Mouse (Mus musculus) MN1 (cell line): Measurements from ENCODE around the gene Gm12166.

Experiments used
- DNase-seq: peaks from one replicate; pipeline ENCODE4 v3.0.0-alpha.2; 2016; ENCODE audit warnings: low spot score

The Gm12166 gene

DNA sequence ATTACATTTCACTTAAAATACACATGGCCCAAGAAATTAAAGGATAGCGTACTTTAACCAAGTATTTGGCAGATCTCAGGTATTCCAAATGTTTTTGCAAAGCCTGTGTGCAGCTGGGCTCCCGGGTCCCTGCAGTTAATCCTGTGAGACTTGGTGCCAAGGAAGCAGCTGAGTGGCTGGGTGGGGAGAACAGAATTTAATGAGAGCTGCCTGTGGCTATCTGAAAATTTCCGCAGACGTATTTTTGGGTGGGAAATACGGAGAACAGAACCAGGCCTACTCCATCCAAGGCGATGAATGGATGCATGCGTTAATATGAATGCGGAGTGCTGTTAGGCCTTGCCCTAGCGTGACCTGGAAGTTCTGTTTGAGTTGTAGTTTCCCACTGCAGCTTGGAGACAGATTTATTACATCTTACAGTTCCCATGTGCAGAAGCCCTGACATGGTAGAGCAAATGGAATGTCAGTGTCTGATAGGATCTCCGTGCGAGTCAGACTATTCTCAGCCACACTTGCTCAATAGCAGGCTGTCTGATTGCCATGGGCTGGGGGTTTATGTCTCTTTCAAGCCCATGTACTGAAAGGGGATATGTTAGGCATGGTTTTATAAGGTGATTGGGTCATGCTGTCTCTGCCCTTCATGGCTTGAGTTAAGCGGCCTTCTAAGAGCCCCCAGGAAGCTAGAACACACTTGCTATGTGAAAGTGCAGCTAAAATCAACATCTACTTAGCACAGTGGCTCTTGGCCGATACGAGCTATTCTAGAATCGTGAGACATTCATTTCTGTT is 21.1 kb upstream of the Gm12166 start:
- no peak for DNase-seq

DNA sequence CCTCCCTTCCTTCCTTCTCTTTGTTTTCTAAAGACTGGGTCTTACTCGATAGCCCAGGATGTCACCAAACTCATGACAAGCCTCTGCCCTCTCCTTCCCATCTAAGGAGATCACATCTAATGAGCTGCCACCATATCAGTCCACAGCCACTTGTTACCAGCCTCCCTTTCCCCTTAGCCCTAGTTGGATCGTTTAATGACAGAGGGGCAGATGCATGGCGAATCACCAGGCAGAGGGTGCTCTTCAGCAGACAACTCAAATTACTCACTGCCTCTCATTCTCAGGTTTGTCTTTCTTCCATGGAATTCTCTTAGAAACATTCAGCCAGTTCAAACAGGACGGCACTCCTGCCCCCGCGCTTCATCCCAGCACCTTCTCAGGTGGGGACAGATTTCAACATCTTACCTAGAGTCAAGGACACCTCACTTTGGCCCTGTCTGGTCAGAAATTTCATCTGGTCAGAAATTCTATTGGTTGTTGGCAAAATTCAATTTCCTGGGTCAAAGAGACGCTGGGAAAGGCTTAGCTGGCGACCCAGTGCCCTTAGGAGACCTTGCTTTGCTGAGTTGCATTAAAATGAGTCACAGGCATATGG is 20.4 kb upstream of the Gm12166 start:
- DNase-seq: no peak

DNA sequence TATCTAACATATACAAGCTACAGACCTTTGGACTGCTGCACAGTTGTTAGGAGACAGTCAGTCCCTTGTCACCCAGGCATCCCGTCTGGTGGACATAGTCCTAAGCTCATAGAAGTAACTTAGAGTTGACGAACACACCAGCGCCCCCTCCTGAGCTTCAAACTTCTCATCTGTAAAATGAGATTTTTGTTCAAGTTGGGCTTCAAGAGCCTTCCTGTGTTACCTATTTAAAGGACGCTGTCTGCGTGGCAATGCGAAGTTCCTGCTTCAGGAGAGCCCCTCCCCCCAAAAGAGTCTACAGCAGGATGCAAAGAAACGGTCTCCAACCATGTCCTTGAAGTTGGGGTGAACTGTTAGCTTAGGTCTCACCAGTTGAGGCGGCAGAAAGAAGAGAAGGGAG is 18.7 kb upstream of the Gm12166 start:
- DNase-seq: no peak

DNA sequence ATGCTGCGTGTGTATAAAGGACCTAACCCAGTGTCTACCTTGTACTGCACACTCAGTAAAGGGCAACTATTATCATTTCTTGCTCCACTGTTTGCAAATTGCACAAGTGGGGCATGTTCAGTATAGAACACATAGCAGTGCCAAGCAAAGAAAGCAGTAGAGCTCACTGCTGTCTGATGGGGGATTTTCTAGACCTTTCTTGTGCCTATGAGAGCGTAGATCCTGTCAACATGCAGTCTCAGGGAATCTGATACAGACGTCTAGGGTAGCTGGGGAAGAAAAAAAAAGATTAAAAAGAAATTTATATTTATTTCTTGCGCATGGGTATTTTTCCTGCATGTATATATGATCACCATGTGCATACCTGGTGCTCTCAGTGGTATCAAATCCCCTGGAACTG is 18.0 kb upstream of the Gm12166 start:
- DNase-seq: no peak

DNA sequence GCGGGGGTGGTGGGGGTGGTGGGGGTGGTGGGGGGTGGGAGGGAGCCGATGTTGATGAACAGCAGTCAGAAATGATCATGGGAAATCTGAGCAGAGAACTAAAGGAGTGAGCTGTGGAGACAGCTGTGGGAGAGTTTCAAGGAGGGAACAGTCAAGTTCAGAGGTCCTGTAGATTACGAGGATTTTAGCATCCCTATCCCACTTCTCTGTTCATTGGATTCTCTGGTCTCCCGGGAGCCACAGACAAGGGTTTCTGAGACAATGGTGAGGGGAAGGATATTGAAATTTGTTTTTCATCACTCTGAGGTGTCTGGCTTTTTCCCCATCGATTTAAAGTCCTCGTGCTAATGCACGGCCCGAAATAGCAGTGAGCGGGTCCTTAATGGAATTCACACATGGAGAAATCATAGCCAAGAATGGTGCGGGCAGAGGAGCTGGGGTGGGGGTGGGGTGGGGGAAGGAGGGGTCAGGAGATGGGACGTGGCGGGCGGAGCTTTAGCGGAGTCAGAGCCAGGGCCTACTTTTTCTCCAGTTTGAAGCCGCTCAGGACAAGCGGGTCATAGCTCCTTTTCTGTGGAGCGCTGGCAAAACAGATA is 17.4 kb upstream of the Gm12166 start:
- DNase-seq: no peak

DNA sequence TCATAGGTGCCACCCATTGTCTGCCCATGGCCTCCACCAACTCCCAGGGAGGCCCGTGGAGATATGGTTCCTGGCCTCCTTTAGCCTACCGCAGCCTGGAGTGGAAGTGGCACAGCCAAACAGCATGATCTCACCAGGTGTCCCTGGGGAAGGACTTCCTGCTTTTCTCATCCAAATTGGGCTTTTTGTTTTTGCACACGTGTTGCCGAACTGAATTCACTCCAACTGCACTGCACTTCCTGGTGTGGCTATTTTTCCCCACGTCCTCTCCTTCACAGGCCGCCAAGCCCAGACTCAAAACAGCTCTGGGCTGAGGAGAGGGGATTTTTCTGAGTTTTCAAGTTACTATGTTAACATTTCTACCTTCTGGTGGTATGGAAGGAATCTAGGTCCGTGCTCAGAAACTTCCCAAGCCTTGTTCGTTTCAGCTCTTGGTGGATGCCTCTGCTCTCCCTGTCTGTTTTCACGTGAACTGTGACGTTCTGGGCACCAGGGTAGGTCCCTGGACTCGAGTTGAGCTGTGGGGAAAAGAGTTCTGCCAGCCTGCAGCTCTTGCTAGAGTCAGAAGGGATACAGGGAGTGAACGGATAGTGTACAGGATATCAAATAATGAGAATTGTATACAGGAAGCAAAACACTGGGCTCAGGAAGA is 16.8 kb upstream of the Gm12166 start:
- no peak for DNase-seq

DNA sequence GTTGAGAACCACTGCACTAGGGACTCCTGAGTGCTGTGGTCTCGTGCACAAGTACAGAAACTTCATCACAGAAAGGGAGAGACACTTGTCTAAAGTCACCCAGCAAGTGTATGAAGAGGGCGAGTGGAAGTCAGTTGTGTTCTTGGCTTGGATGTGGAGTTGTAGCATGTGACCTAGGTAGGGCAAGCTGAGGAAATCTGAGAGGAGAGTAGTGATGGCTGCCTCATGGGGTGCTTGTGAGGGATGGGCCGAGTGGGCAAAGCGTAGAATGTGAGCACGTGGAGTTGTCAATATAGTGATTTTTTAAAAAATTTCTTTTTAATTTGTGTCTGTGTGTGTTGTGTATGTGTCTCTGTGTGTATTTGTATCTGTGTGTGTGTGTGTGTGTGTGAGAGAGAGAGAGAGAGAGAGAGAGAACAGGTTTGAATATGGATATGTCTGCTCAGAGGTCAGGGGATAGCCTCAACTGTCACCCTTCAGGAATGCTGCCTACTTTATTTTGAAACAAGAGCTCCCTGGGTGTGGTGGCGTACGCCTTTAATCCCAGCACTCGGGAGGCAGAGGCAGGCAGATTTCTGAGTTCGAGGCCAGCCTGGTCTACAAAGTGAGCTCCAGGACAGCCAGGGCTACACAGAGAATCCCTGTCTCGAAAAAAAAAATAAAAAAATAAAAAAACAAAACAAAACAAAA is 15.4 kb upstream of the Gm12166 start:
- no peak for DNase-seq

DNA sequence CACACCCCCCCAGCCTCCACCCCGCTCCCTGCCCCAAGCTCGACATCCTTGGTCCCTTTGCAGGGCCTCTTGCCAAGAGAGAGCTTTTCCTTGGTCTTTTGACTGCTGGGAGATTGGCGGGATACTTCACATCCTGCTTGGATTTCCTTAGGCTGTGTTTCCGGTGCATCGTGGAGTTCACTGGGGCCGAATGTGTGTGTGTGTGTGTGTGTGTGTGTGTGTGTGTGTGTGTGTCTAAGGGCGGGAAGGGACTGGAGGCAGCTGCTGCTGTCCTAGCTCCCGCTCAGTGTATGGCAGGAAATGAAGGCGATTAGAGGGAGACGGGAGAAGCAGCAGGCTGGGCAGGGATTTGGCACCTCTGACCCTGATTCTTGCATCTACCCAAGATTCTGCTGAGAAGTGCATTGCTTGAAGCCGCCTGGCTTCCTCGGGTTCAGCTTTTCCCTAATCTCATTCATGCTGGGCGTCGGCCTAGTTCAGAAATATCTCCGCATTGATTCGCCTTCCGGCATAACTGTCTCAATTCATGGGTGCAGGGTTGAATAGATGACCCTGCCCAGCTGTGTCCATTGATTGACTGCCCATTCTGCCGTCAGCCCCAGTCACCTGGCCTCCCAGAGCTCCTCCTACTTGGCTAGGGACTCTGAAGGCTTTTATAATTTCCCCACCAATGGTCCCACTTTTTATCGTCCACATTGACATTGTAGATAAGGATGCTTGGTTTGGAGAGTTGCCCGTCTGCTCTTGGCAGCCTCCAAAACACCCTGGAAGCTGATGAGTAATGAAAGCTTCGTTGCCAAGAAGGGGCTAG is 13.3 kb upstream of the Gm12166 start:
- DNase-seq: no peak

DNA sequence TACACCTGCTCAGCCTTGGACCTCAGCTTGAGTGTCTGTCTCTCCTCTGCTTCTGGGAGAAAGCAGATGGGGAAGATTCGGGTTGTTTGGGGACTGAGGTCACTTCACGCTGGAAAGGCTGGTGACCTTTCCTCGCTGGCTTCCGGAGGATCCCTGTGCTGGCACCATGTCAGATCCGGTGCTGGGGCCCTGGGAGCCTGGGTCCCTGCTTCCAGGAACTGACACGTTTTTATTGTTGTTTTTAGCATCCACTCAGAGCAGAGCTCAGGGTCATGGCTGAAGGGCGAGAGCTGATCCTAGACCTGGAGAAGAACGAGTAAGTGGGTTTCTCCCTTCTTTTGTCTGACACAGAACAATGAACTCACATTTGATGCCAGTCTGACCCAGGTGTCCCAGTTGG is 12.6 kb upstream of the Gm12166 start:
- DNase-seq: no peak

DNA sequence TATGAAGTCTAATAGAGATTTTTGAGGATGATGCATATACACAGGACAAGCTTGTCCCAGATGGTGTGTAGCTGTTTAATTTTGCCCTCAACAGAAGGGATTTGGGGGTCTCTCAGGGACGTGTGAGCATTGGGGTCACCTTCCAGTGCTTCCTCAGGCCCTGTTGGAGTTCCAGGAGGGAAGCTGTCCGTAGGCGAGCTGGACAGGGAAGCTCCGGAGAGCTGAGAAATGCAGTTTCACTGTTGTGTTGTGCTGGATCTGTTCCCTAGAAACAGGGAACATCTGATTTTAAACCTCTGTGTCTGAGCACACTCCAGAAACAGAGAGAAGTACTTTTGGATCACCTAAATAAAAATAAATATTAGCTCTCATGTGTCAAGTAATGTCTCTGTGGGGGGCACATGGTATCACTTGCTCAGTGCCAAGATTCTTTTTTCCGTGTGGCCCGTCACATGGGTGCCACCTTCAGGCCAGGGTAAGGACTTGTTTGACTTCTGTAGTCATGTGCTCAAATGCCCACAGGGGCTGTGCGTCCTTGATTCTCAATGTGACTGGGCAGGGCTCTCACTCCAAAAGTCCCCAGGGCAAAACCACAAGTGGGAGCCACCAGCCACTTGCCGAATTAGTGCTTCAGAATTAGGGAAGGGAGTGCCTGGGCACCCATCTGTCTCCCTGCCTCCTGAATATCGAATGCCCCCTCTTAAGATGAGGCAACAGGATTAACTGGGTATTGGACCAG is 11.0 kb upstream of the Gm12166 start:
- DNase-seq: no peak

DNA sequence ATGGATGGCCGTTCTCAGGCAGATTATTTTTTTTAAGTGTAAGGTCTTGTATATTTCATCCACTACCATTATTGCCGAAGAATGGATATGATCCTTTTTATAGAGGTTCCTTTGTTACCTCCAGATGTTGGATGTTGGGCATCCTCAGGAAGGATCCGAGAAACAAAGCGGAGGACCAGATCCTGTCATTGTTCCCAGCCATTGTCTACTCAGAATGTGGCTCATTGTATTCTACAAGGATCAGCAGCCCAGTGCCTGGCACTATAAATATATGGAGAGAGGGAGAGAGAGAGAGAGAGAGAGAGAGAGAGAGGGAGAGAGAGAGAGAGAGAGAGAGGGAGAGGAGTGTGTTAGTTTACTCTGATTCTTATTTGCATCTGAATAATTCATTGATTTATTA is 10.4 kb upstream of the Gm12166 start:
- DNase-seq: no peak

DNA sequence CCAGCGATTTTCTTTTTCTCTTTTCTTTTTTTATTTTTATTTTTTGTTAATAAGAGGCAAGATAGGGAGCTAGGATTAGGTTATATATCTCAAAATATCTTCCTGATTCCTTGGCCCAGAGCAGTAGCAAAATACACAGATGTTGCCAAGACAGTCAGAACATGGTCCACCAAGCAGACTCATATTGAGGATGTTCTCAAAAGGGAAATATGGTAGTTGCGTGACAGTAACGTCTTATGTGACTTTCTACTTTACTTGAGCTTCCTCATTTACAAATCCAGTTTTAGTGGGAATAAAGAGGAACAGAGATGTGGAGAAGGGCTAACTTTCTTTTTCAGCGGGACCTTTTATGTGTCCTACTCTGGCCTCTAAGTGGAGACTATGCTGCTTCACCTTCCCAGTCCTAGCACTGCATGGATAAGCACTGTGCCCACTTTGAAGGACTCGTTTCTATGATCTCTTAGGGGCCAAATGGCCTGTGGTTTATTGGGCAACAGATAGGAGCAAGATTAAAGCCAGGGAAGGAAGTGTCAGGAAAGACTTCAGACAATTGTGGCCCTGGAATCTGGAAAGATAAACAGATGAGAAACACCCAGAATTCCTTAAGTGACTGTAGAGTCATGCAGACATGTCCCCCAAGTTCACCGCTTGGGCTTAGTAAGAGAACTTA is 9.8 kb upstream of the Gm12166 start:
- no peak for DNase-seq

DNA sequence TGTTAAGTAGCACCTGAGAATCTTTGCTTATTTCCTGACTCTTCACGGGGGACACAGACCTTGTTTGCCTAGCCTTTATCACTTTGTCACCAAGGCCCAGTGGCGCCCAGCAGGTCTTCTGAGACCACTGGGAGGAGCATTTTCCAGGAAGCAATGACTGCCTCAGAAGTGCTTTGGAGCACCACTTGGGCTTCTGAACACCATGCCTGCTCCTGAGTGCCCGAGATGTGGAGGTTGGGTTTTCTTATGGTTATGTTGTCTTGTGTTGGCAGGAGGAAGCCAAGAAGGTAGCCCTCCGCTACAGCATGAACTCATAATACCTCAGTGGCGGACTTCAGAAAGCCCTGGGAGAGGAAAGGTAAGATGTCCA is 8.5 kb upstream of the Gm12166 start:
- no peak for DNase-seq

DNA sequence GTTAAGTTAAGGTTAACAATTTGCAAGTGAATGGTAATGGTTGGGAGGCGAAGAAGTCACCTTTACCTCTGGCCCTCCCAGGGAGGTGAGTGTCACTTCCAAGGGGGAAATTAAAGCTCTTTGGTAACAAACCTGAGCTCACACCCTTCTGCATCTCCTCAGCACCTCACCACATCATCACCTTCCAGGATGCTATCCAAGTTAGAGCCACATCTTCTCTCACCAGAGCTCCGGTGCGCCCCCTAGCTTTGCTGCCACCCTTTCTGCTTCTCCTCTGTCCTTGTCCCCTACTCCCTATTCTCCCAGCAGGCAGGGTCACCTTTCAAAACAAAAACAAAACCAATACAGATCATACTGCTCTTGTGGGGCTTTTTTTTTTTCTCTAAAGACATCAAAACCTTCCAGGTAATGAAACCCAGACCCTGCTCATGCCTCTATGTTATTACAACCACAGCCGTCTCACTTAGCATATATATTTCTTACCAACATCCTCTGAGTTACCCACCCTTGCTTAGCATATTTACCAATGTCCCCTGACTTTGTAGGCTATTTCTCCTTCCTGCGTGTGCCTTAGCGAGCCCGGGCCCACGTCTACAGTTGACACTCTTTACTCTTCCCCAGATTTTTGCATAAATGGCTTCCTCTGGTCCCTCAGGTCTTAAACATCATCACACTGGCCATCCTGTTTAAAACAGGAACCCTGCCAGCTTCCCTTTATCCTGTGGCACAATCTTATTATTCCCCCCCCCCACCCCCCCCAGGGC is 7.9 kb upstream of the Gm12166 start:
- no peak for DNase-seq

DNA sequence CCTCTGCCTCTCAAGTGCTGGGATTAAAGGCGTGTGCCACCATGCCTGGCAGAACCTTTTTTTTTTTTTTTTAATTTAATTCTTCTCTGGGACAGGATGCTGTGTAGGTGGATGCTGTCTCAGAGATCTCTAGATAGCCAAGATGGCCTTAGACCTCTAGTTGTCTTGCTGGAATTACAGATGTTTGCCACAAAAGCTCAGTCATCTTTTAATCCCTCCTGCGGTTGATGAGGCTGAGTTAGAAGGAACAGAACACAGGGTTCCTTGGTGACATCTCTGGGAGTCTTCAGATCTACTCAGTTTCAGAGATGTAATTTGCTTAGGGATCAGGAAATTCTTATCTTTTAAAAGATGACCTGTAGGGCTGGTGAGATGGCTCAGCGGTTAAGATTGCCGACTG is 6.8 kb upstream of the Gm12166 start:
- no peak for DNase-seq

DNA sequence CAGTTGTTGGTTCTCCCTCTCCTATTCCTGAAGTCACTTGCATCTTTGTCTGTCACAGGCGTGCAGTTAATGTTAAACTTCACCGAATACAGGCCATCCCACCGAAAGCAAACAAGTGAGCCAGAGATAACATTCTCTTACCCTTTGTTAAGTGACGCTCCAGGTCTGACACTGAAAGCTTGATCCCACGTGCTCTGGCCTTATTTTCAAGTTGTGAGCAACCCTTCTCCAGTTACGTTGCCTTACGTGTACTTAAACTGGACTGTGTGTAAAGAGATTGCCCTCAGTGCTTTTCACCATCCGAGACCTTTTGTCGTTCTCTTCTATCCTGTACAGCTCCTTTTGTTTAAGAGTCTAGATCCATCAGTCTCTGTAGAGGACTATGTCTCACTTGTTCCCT is 5.9 kb upstream of the Gm12166 start:
- no peak for DNase-seq

DNA sequence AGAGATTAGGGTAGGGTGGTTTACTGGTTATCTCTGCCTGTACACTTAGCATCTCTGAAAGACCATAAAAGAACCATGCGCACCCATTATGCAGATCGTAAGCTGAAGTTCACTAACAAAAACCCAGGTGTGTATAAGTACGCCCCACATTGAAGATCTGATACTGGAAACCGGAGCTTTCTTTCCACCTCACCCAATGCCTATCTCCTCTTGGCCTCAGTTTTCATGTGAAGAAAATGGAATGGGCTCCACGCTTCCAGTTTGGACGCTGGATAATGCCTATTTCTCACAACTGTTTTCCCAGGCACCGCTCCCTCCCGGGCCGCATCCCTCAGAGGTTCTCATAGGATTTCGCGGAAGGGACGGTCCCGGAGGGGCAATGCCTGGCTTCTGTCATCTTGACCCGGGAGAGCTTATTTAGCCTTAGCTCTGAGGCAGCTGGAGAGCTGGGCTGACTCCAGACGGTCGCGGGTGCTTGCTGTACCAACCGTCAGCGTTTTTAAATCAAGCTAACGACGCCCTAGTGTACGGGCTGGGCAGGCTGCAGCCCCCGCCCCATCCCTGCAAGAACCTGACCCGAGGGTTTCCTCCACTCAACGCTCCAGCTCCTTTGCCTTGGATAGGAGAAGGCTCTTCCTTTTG is 4.8 kb upstream of the Gm12166 start:
- DNase-seq: no peak

DNA sequence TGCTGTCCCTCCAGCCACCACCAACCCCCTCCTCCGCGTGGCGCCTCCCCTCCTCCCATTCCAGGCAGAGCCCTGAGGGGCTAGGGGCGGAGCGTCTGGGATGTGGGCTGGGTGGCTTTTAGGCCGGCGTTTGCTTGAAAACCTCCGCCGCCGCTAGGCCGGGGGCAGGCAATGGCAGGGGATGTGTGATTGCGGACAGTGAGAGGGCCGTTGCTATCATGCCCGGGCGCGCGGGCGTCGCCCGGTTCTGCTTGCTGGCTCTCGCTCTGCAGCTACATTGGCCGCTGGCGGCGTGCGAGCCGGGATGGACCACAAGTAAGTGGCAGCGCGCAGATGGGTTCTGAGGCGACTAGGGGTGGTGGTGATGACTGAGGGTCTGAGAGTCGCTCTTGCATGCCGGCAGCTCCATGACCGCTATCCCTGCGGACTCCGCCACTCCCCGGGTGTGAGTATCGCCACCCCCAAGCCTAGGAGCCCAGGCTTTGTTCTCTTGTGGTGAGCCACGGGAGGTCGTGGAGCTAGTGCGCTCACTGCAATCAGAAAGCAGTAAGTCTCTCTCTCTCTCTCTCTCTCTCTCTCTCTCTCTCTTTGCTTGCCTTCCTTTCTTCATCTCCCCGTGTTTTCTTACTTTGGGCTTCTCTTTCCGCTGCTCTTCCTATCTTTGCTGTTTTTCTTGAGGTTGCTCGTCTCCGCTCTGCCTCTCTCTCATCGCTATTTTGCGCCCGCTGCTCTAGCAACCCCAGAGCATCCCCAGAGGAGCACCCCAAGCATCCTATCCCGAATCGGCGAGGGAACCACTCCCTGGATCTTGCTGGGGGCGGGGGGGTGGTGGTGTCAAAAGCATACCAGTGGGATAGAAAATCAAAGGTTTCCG is 4.0 kb upstream of the Gm12166 start, which contains the start of gene Adam19:
Adam19 (plus strand) TSS at position 97 of the 874 bp plus-strand sequence.
- no peak for DNase-seq
